Mouse (Mus musculus) spleen, adult 2 months (tissue): ENCODE results near the gene Pigu.

ENCODE experiments used
- CTCF ChIP-seq: fragments of 200-500 bp; IDR thresholded peaks from 2 replicates; pipeline ENCODE4 v1.5.1; 2011; ENCODE audit warnings: mild to moderate bottlenecking, inconsistent platforms; ENCODE audit not compliant: insufficient read depth, insufficient read length, insufficient replicate concordance; ENCODE audit errors: extremely low read depth
- POLR2A ChIP-seq: fragments of 200-500 bp; IDR thresholded peaks from 2 replicates; pipeline ENCODE4 v1.6.1; 2011; ENCODE audit warnings: low read depth, low read length, inconsistent platforms

DNA sequence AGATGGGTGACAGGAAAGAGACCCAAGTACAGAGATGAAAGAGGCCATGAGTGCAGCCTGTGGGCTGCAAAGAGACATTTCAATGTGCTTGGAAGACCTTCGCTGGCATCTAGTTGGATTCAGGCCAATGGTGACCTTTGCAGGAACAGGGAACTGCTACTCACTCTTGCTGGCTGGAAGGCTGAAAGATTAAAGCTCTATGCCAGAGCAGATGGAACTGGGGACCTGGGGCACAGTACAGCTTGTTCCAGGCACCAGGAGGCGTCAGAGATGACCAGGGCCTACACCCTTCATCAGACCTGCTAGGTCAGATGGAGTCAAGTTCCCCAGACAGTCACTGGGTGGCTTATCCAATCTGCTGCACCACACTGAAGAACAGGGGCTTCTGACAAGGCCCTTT is 63.8 kb downstream of the Pigu start:
- no peak for TF ChIP-seq POLR2A
- TF ChIP-seq CTCF, result no peak
